Mouse (Mus musculus) megakaryocyte, embryonic 14.5 days (primary cell): ENCODE data around the gene Kcnq2.

Experiments
- FLI1 ChIP-seq: IDR thresholded peaks from 2 replicates; pipeline ENCODE4 v1.6.1; 2012; ENCODE audit warnings: low read length, inconsistent platforms, mixed read lengths
- GATA1 ChIP-seq: IDR thresholded peaks from 3 replicates; pipeline ENCODE4 v1.6.1; 2012; ENCODE audit warnings: mixed read lengths, low read length, inconsistent platforms, borderline replicate concordance

DNA sequence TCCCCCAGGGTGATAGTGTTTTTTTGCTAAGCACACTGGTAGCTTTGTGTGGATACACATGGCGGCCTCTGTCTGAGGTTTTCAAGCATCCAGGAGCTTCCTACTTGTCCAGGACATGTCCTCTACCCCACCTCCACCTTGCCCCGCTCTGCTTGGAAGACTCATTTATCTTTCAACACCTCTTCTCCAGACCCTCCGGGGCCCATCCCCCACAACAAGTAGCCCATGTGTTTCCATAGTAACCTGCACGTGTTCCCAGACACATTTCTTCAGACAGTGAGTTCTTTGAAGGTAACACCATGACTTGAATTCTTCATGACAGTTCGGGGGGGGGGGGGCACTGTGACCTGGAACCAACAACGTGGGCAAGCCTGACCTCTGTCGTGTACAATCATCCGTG, 77.8 kb downstream of the Kcnq2 start:
- TF ChIP-seq GATA1: no peak
- no peak for TF ChIP-seq FLI1
